ENCODE assay signal across 8 mouse cellular contexts in the genomic region with DNA sequence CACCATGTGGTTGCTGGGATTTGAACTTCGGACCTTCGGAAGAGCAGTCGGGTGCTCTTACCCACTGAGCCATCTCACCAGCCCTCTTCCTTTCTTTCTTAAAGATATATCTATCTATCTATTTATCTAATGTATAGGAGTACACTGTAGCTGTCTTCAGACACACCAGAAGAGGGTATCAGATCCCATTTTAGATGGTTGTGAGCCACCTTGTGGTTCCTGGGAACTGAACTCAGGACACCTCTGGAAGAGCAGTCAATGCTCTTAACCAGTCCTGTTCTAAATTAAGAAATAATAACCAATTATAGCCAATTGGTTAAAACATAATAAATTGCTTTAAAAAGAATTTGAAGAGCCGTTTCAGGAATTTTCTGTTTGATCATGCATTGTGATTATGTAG. TPM values are rescaled to one million over a fixed set of nuclear protein-coding genes. Genes with fewer than 3 reads are reported as not detected.
DNase-seq lines count a peak whose midpoint lies in the region; ATAC-seq and TF ChIP-seq lines count a peak whose summit lies in the region.

No protein-coding gene starts in this region.

- H3K9ac ChIP-seq in forebrain, embryonic 16.5 days (replicated peaks; ENCODE audit: low read depth, low read length) = no peak overlapping the region
- no peak overlapping the region for H3K9ac ChIP-seq in liver, embryonic 16.5 days (ENCODE audit: low read depth, low read length)

- H3K27ac ChIP-seq in heart, embryonic 10.5 days = no peak overlapping the region
- H3K27ac ChIP-seq in forebrain, embryonic 16.5 days (ENCODE audit: low read length) = no peak overlapping the region
- no peak overlapping the region for H3K27ac ChIP-seq in liver, embryonic 16.5 days (ENCODE audit: low read length)

- TF ChIP-seq CTCF in E14TG2a.4 (conservative IDR thresholded peaks at IDR 0.05; ENCODE audit: low read length) = no peak

- no peak for DNase-seq in heart, embryonic 10.5 days (ENCODE audit: low spot score)
- DNase-seq in heart, postnatal 25 days (ENCODE audit: low spot score) = no peak
- no peak for DNase-seq in gastrocnemius, postnatal 10 days
- no peak for DNase-seq in kidney, postnatal 10 days
- no peak for DNase-seq in natural killer cell, adult 2 months (ENCODE audit: low spot score in 2 of 2)

- peak overlapping the region; percentile 94 for H3K4me3 ChIP-seq in heart, embryonic 10.5 days
- peak overlapping the region; percentile 97 for H3K4me3 ChIP-seq in E14TG2a.4 (replicated peaks; ENCODE audit: low read length)
- peak overlapping the region; percentile 98 for H3K4me3 ChIP-seq in forebrain, embryonic 16.5 days (replicated peaks; ENCODE audit: low read length)
- peak overlapping the region; percentile 97 for H3K4me3 ChIP-seq in liver, embryonic 16.5 days (ENCODE audit: low read depth, low read length)

- no peaks in the 10 kb centered on the region for H3K9me3 ChIP-seq in heart, embryonic 10.5 days
- H3K9me3 ChIP-seq in E14TG2a.4 (ENCODE audit: low read length) = no peaks in the 10 kb centered on the region
- no peaks in the 10 kb centered on the region for H3K9me3 ChIP-seq in forebrain, embryonic 16.5 days (ENCODE audit: control insufficient read depth, low read length)
- H3K9me3 ChIP-seq in liver, embryonic 16.5 days (replicated peaks; ENCODE audit: control insufficient read depth, low read length) = no peaks in the 10 kb centered on the region

- H3K4me1 ChIP-seq in heart, embryonic 10.5 days = peaks cover 13% of the 10 kb centered on the region; the same call in 1 of the 2 replicates
- peaks cover 36% of the 10 kb centered on the region for H3K4me1 ChIP-seq in E14TG2a.4 (replicated peaks; ENCODE audit: low read depth, low read length)
- peaks cover 9% of the 10 kb centered on the region for H3K4me1 ChIP-seq in forebrain, embryonic 16.5 days (replicated peaks; ENCODE audit: control insufficient read depth, insufficient read depth, low read length)
- H3K4me1 ChIP-seq in liver, embryonic 16.5 days (ENCODE audit: control insufficient read depth, low read depth, low read length) = peaks cover 12% of the 10 kb centered on the region

- no peaks in the 10 kb centered on the region for H3K27me3 ChIP-seq in heart, embryonic 10.5 days (ENCODE audit: insufficient read depth, poor library complexity, severe bottlenecking)
- peaks cover 5% of the 10 kb centered on the region for H3K27me3 ChIP-seq in E14TG2a.4 (ENCODE audit: insufficient read depth, low read length)
- H3K27me3 ChIP-seq in forebrain, embryonic 16.5 days (replicated peaks; ENCODE audit: control insufficient read depth, insufficient read depth, low read length) = no peaks in the 10 kb centered on the region
- no peaks in the 10 kb centered on the region for H3K27me3 ChIP-seq in liver, embryonic 16.5 days (ENCODE audit: control insufficient read depth, insufficient read depth, low read depth, low read length)

- peaks cover 11% of the 10 kb centered on the region for H3K36me3 ChIP-seq in heart, embryonic 10.5 days
- peaks cover 24% of the 10 kb centered on the region for H3K36me3 ChIP-seq in E14TG2a.4 (ENCODE audit: insufficient read depth, low read length)
- H3K36me3 ChIP-seq in forebrain, embryonic 16.5 days (ENCODE audit: control insufficient read depth, insufficient read depth) = no peaks in the 10 kb centered on the region
- no peaks in the 10 kb centered on the region for H3K36me3 ChIP-seq in liver, embryonic 16.5 days (ENCODE audit: control insufficient read depth, insufficient read depth)

- no peak for ATAC-seq in forebrain, embryonic 16.5 days
- no peak for ATAC-seq in liver, embryonic 16.5 days (ENCODE audit: low read depth)

- 56% methylated on average over 4 of the region's 4 CpGs for WGBS in heart, embryonic 10.5 days
- WGBS in forebrain, embryonic 16.5 days = 68% methylated on average over 4 of the region's 4 CpGs
- WGBS in liver, embryonic 16.5 days (ENCODE audit: insufficient replicate concordance) = 47% methylated on average over 4 of the region's 4 CpGs

- intact Hi-C loops in heart, postnatal 25 days (cut with DNase I) = loop anchor here (10.0 kb wide), 1 partner anchor 209 kb away; a partner anchor contains a TSS

- peak overlapping the region; percentile 69 for H3K4me2 ChIP-seq in forebrain, embryonic 16.5 days (ENCODE audit: low read length)
- H3K4me2 ChIP-seq in liver, embryonic 16.5 days (ENCODE audit: low read depth, low read length) = peak overlapping the region; percentile 90

RNA-seq across cellular contexts. Expression of a gene that starts 0.6 kb away (rescaled TPM):
- 29.7 and 34.1 TPM in 2 replicates for polyA plus RNA-seq in heart, embryonic 10.5 days (2016; fragmentation: Nextera tagmentation; extraction: Ambion mirVana)
- total RNA-seq in heart, postnatal 25 days (2021) = 10 to 100 TPM in 1 of 2 experiments, 1 to 10 TPM in 1; 9.7 to 10.3 TPM
- polyA plus RNA-seq in forebrain, embryonic 16.5 days (2015; fragmentation: Nextera tagmentation; extraction: Ambion mirVana) = 28.7 and 29.5 TPM in 2 replicates
- polyA plus RNA-seq in liver, embryonic 16.5 days (2015; fragmentation: Nextera tagmentation; extraction: Ambion mirVana) = 10.0 and 10.7 TPM in 2 replicates
- total RNA-seq in gastrocnemius, postnatal 10 days (2021) = 10 to 100 TPM in 1 of 2 experiments, 1 to 10 TPM in 1; 8.1 to 11.7 TPM

RNA-seq across cellular contexts. Expression of a gene that starts 53.1 kb away (rescaled TPM):
- polyA plus RNA-seq in heart, embryonic 10.5 days (2016; fragmentation: Nextera tagmentation; extraction: Ambion mirVana) = 27.1 and 35.3 TPM in 2 replicates
- 100 to 1,000 TPM; 435 to 451 TPM for total RNA-seq in heart, postnatal 25 days (2021)
- 0.29 and 0.52 TPM in 2 replicates for polyA plus RNA-seq in forebrain, embryonic 16.5 days (2015; fragmentation: Nextera tagmentation; extraction: Ambion mirVana)
- 2.1 and 2.2 TPM in 2 replicates for polyA plus RNA-seq in liver, embryonic 16.5 days (2015; fragmentation: Nextera tagmentation; extraction: Ambion mirVana)
- total RNA-seq in gastrocnemius, postnatal 10 days (2021) = under 1 TPM; 0.19 to 0.20 TPM
